Mouse (Mus musculus): ENCODE results near the gene Ghdc. TPM values are rescaled to one million over a fixed set of nuclear protein-coding genes. Genes with fewer than 3 reads are reported as not detected.

Gene Ghdc
- polyA plus RNA-seq, 1 experiment from 2014 or later: 4.3 TPM

DNA sequence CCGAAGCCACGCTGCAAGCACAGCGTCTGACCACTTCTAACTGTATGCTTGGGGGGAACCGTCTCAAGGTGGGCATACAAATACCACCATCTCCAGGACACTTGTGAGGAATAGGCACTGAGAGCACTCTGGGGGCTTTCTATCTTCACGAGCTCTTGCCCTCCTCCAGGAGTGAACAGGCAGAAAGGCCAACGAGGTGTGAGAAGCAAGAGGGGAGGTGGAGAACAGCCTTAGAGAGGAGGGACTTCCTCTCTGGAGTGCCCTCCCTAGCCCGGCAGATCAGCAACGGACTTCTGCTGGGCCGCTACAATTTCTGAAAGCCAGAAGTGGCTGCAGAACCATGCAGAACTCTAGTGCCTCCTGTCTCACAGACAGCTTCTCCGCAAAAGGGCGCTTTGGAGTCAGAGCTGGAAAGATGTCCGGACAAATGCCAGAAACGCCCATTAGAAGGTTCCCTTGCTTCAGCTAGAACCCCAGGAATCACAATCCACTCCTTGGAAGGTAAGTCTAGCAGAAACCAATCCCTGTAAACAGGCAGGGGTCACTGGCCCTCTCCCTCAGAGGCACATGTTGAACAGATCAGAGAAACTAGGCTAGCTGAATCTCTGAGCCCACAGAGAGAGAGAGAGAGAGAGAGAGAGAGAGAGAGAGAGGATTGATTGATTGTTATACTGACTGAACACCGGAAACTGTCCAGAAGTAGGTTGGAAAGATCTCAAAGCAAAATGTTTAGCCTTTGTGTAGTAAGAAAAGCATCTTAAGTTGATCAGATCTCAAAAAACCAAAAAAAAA lies 34.6 kb downstream of the Ghdc start:
- H3K27ac ChIP-seq: no peak overlapping the region
- H3K4me1 ChIP-seq: peaks cover 22% of the 10 kb centered on the region
- H3K4me3 ChIP-seq: 0 out of 2 replicates have a peak overlapping the region, but pooled peaks have one; percentile 4
- H3K27me3 ChIP-seq (ENCODE audit: low read depth, poor library complexity, severe bottlenecking): no peaks in the 10 kb centered on the region
- H3K36me3 ChIP-seq: peaks cover 35% of the 10 kb centered on the region
- 78% methylated on average over 14 of the region's 14 CpGs for WGBS
- H3K9me3 ChIP-seq (replicated peaks): no peaks in the 10 kb centered on the region
- DNase-seq (ENCODE audit: low spot score): no peak

DNA sequence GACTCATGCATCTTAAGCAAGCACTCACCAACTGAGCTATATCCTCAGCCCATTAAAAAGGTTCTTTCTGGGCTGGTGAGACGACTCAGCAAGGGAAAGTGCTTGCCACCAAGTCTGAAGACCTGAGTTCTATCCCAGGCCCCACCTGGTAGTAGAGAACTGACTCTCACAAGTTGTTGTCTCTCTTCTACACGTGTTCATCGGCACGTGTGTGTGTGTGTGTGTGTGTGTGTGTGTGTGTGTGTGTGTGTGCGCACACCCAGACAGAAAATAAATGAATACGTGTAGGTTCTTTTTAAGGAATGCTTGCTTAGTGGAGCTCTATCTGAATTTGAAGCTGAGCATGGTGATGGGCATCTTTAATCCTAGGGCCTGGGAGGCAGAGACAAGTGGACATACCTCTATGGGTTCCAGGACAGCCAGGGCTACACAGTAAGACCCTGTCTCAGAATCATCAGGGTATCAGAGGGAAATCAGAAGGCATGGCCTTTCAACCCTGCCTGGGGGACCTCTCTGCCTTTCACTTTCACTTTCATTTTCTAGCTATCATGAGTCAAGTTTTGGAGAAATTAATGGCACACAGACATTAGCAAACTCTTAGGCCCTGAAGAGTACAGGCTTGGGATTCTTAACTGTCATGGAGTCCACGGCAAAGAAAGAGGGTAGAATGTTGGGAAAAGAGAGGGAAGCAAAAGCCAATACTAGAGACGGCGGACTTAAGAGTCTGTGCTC lies 35.5 kb downstream of the Ghdc start:
- Histone ChIP-seq H3K36me3 (peaks cover 35% of the 10 kb centered on the region), H3K9me3 (replicated peaks) (no peaks in the 10 kb centered on the region), H3K27me3 (ENCODE audit: low read depth, poor library complexity, severe bottlenecking) (no peaks in the 10 kb centered on the region), H3K4me3 (no peak overlapping the region), H3K27ac (no peak overlapping the region), H3K4me1 (peaks cover 22% of the 10 kb centered on the region)
- no peak for DNase-seq (ENCODE audit: low spot score)
- 91% methylated on average over 9 of the region's 9 CpGs for whole genome bisulfite sequencing

DNA sequence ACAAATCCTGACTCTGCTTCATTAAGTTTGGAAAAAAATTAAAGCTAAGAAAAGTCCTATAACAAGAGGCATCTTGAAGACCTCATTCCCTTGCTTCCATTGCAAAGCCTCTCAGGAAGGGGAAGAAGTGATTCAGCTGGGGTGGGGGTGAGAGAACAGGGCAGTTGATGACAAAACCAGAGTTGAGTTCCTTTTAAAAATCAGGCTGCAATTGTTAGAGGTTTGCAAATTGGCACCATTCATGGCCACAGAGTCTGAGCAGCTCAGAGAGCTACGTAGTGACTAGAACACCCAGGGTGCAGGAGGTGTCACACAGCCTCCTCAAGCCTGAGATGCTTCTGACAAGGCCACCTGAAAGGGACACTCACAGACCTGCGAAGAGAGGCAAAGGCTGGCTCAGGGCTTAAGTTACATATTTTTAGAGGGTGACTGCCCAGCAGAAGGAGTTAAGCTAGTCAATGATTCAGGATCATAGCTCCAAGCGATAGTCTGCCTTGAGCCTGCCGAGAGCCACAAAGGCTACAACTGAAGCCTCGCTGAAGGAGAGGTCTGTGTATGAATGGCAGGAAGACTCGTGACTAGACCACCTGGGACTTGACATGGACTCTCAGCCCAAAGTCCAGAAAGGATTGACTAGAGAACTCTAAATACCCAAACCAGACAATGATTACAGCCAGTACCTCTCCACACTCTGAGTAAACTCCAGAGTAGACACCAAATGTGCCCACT lies 40.1 kb downstream of the Ghdc start:
- Histone ChIP-seq H3K27me3 (ENCODE audit: low read depth, poor library complexity, severe bottlenecking) (no peaks in the 10 kb centered on the region), H3K36me3 (peaks cover 53% of the 10 kb centered on the region), H3K9me3 (replicated peaks) (no peaks in the 10 kb centered on the region), H3K27ac (no peak overlapping the region), H3K4me3 (no peak overlapping the region), H3K4me1 (peaks cover under 1% of the 10 kb centered on the region; the same call in 1 of the 2 replicates)
- WGBS: 92% methylated on average over 6 of the region's 6 CpGs
- no peak for DNase-seq (ENCODE audit: low spot score)

DNA sequence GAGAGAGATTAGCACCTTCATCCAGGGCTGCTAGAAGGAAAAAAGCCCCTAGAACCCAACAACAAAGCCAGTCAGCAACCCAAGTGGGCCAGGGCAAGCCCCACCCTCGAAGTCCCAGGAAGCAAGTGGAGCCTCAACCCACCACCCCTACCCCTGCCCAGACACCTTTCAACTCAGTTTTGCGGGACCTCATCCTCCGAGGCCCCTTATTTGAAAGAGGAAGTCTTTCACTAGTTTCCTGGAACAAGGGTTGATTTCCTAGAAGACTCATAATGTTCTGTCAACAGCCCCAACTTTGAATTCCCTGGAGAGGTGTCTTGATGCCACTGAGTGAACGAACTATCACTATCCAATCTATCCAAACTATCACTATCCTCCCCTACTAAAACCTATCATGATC lies 40.8 kb downstream of the Ghdc start:
- peaks cover 6% of the 10 kb centered on the region for H3K4me1 ChIP-seq
- 92% methylated on average over 4 of the region's 4 CpGs for WGBS
- no peak for DNase-seq (ENCODE audit: low spot score)
- peaks cover 50% of the 10 kb centered on the region for H3K36me3 ChIP-seq
- H3K9me3 ChIP-seq (replicated peaks): no peaks in the 10 kb centered on the region
- no peak overlapping the region for H3K4me3 ChIP-seq
- no peaks in the 10 kb centered on the region for H3K27me3 ChIP-seq (ENCODE audit: low read depth, poor library complexity, severe bottlenecking)
- H3K27ac ChIP-seq: no peak overlapping the region

DNA sequence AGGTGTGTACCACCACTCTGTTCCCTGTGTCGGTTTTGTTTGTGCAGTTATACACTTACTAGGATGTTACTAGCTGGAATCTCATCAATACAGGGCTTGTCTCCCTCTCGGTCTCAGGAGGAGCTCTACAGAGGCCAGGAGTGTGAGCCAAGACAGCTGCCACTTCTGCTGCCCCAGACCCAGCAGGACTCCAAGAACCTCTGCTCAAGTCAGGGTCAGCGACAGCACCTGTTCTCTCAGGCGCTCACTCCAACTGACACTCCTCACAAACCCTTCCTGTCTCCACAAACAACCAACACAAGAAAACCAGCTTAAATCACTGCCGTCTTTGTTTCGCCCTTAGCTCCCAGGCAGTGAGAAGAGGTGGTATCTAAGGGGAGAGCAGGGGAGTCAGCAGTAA lies 42.2 kb downstream of the Ghdc start:
- 89% methylated on average over 6 of the region's 6 CpGs for WGBS
- DNase-seq (ENCODE audit: low spot score): no peak
- H3K36me3 ChIP-seq: peaks cover 45% of the 10 kb centered on the region
- peaks cover 15% of the 10 kb centered on the region for H3K4me1 ChIP-seq
- no peak overlapping the region for H3K4me3 ChIP-seq
- H3K27me3 ChIP-seq (ENCODE audit: low read depth, poor library complexity, severe bottlenecking): no peaks in the 10 kb centered on the region
- H3K27ac ChIP-seq: no peak overlapping the region
- H3K9me3 ChIP-seq (replicated peaks): no peaks in the 10 kb centered on the region

DNA sequence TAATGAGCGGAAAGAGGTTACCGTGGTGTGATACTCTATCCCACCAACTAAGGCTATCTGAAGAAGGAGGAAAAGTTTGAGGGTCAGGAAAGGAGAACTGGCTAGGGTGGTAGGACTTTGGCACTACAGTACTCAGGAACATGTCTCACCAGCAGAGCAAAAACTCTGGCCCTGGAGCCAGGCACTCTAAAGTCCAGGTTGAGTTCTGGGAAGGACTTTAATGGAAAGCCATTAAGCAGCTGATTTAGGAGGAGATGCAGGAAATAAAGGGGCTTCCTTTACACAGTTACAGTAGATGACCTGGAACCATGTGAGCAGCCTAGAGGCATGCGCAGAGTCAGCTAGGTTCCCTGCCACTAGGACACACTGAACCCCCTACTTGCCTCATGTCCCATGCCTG lies 43.6 kb downstream of the Ghdc start:
- no peaks in the 10 kb centered on the region for H3K9me3 ChIP-seq (replicated peaks)
- 96% methylated on average over 3 of the region's 3 CpGs for WGBS
- no peaks in the 10 kb centered on the region for H3K27me3 ChIP-seq (ENCODE audit: low read depth, poor library complexity, severe bottlenecking)
- H3K4me3 ChIP-seq: no peak overlapping the region
- H3K4me1 ChIP-seq: peaks cover 20% of the 10 kb centered on the region
- H3K27ac ChIP-seq: no peak overlapping the region
- H3K36me3 ChIP-seq: peaks cover 31% of the 10 kb centered on the region
- DNase-seq (ENCODE audit: low spot score): no peak

DNA sequence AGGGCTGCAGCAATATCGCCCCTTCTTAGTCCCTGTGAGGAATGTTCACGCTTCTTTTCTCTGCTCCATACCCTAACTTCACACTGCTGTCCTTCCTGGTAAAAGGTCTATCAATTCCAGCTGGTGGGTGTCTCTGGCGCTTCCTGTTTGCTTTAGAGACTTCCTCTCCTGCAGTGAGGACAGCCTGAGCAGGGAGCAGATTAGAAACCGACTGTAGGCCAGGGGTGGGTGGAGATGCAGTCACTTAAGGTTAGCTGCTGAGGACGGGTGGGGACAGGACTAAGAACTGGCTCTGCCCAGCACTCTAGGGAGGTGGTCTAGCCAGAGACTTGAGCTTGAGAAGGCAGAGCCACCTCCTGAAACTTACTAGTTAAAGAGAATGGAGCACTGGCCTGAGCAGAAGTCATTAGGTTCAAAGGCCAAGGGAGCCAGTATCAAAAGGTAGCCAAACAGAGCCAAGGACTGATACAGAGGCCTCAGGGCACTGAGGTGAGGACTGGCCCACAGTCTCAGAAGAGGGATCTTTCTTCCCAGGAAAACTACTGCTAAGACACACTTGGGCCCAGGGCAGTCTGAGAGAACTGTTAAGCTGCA lies 45.7 kb downstream of the Ghdc start:
- H3K27ac ChIP-seq: peak overlapping the region; percentile 74
- peaks cover 31% of the 10 kb centered on the region for H3K4me1 ChIP-seq
- WGBS: 36% methylated on average over 5 of the region's 5 CpGs

DNA sequence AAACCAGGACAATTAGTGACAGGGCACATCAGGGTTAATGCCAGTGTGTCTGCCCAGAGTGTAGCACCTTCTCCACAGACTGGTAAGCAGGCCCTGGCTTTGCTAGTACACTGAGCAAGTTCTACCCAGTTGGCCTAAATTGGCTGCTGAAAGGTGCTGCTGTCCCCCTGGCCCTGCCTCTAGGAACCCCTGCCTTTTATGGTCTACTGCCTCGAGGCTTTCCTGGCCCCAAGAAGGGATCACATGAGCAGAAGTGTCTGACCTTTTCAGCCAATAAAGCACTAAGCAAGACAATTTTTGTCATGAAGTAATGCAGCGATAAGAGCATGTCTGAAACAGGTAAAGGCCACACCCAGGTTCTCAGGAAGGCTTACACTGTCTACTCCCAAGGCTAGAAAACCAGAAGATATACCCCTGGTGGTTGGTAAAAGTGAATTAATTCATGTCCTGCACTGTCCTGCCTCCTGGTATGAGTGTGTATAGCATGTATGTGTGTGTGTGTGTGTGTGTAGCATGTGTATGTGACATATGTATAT lies 48.2 kb downstream of the Ghdc start:
- Histone ChIP-seq H3K27ac (peak overlapping the region; percentile 19; the same call in 1 of the 2 replicates), H3K4me3 (no peak overlapping the region)
- WGBS: 66% methylated on average over 2 of the region's 2 CpGs

More for the DNA sequence above, 45.7 kb downstream of the Ghdc start:
- no peak for DNase-seq (ENCODE audit: low spot score)
- H3K4me3 ChIP-seq: 0 out of 2 replicates have a peak overlapping the region, but pooled peaks have one; percentile 11
- peaks cover 28% of the 10 kb centered on the region for H3K36me3 ChIP-seq
- H3K27me3 ChIP-seq (ENCODE audit: low read depth, poor library complexity, severe bottlenecking): no peaks in the 10 kb centered on the region
- no peaks in the 10 kb centered on the region for H3K9me3 ChIP-seq (replicated peaks)

DNA sequence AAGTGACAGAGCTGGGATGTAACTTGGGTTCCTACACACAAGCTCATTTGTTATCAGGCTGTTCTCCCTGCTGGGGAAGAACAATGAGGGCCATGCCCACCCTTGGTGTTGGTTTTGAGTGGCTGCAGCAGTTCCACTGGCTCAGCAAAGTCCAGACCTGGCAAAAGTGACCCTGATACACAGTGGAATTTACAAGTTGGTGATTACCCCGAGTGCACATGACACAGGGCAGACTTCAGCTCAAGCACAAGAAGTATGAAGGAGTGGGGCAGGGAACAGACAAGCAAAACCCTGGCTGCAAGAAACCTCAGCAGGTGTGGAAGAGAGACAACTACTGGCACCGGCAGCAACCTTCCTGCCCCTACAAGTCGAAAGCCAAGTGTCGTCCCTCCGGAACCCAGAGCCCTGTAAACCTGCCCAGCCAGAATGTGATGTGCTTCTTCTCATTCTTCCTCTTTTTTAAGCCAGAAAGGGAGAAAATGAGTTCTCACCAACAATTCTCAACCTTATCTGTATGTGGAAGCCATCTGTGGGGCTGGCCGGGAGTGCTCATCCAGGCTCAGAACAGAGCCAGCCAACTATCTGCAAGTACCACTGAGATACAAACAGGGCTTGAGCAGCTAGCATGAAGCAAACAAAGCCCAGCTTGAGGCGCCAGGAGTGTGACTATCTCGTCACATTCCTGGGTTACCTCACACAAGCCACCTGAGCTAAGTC lies 48.8 kb downstream of the Ghdc start:
- no peak for DNase-seq (ENCODE audit: low spot score)
- Histone ChIP-seq H3K4me1 (peaks cover 34% of the 10 kb centered on the region), H3K27me3 (ENCODE audit: low read depth, poor library complexity, severe bottlenecking) (no peaks in the 10 kb centered on the region), H3K36me3 (peaks cover 36% of the 10 kb centered on the region), H3K9me3 (replicated peaks) (no peaks in the 10 kb centered on the region), H3K4me3 (no peak overlapping the region), H3K27ac (0 out of 2 replicates have a peak overlapping the region, but pooled peaks have one; percentile 19)
- WGBS: 81% methylated on average over 8 of the region's 8 CpGs

More for the DNA sequence above, 48.2 kb downstream of the Ghdc start:
- no peaks in the 10 kb centered on the region for H3K27me3 ChIP-seq (ENCODE audit: low read depth, poor library complexity, severe bottlenecking)
- H3K36me3 ChIP-seq: peaks cover 32% of the 10 kb centered on the region
- peaks cover 34% of the 10 kb centered on the region for H3K4me1 ChIP-seq
- DNase-seq (ENCODE audit: low spot score): no peak
- no peaks in the 10 kb centered on the region for H3K9me3 ChIP-seq (replicated peaks)

DNA sequence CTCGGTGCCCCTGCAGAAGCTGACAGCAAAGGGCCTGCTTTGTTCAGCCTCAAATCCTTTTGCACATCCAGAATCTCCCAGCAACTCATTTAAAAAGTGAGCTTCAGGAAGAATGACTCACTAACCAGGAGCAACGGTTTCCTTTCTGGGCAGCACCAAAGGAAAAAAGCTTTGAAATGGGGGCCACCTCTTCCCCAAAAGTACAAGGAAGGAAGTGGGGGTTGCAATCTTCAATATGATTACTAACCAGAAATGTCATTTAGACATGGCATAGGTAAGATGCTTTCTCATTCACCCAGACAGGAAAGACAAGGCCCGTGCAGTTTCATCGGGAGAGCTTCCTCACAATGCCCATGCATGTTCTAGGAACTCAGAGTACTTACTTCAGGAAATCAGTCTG lies 49.5 kb downstream of the Ghdc start:
- no peak for DNase-seq (ENCODE audit: low spot score)
- no peaks in the 10 kb centered on the region for H3K9me3 ChIP-seq (replicated peaks)
- no peaks in the 10 kb centered on the region for H3K27me3 ChIP-seq (ENCODE audit: low read depth, poor library complexity, severe bottlenecking)
- H3K36me3 ChIP-seq: peaks cover 42% of the 10 kb centered on the region
- H3K4me3 ChIP-seq: no peak overlapping the region
- H3K27ac ChIP-seq: no peak overlapping the region
- 82% methylated on average over 4 of the region's 4 CpGs for WGBS
- peaks cover 34% of the 10 kb centered on the region for H3K4me1 ChIP-seq

DNA sequence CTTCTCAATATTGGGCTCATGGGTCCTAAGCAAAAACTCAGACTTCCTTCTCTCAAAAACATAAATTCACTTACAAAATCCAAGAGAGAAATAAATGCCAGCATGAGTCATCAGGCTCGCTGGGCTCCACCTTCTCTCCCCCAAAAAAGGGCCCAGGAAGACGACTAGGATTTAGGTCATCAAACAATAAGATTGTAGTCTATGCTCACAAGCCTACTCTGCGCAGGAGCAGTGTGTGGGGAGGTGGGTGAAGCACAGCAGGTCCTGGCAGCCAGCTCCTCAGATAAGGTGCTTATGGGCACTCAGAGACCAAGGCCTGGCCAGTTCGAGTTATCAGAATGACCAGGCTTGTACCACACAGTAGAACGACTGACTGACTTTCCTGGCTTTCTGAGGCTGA lies 50.4 kb downstream of the Ghdc start:
- DNase-seq (ENCODE audit: low spot score): no peak
- no peaks in the 10 kb centered on the region for H3K9me3 ChIP-seq (replicated peaks)
- H3K27me3 ChIP-seq (ENCODE audit: low read depth, poor library complexity, severe bottlenecking): no peaks in the 10 kb centered on the region
- WGBS: 82% methylated on average over 5 of the region's 5 CpGs
- no peak overlapping the region for H3K4me3 ChIP-seq
- H3K4me1 ChIP-seq: peaks cover 35% of the 10 kb centered on the region
- 0 out of 2 replicates have a peak overlapping the region, but pooled peaks have one; percentile 14 for H3K27ac ChIP-seq
- peaks cover 50% of the 10 kb centered on the region for H3K36me3 ChIP-seq

DNA sequence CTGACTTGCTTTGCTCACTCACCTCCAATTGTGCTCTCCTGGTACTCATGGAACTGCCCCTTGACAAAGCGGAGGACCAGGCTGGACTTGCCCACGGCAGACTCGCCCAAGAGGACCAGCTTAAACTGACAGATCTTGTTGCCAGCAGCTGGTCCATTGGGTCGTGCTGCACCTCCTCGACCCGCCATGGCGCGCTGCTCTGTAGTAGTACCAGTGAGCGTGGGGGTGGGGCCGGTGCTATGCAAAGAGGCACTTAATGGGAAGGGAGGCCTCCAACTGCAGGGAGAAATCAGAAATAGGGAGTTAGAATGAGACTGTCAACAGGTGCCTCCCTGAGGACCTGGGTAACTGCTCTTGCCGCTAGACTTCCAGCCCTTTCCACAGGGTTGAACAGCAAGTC lies 50.9 kb downstream of the Ghdc start:
- Histone ChIP-seq H3K4me3 (no peak overlapping the region), H3K9me3 (replicated peaks) (no peaks in the 10 kb centered on the region), H3K27me3 (ENCODE audit: low read depth, poor library complexity, severe bottlenecking) (no peaks in the 10 kb centered on the region), H3K36me3 (peaks cover 53% of the 10 kb centered on the region), H3K4me1 (peaks cover 32% of the 10 kb centered on the region), H3K27ac (no peak overlapping the region)
- WGBS: 90% methylated on average over 11 of the region's 11 CpGs
- no peak for DNase-seq (ENCODE audit: low spot score)
